Mouse (Mus musculus): ENCODE data around the gene Olfr160.
A peak's percentile ranks its signal among the peaks of the same experiment; 100 is the strongest.

Olfr160 gene

GRCm38 (mm10) chr9:37716150-37716549 lies at the start of gene Olfr160:
TSS of gene Olfr160 (minus strand) at chr9:37716250.
- no peak for DNase-seq (ENCODE audit: low spot score)

GRCm38 (mm10) chr9:37762541-37762940 lies 46.5 kb upstream of the Olfr160 start:
- no peak for DNase-seq (ENCODE audit: low spot score)

- DNase-seq (ENCODE audit: low spot score), result no peak
Observed at GRCm38 (mm10) chr9:37761728-37762127, 45.7 kb upstream of the Olfr160 start.

GRCm38 (mm10) chr9:37752006-37752405 lies 36.0 kb upstream of the Olfr160 start:
- no peak for DNase-seq (ENCODE audit: low spot score)

GRCm38 (mm10) chr9:37751467-37751866 lies 35.4 kb upstream of the Olfr160 start:
- DNase-seq (ENCODE audit: low spot score), result no peak

GRCm38 (mm10) chr9:37750319-37751075 lies 34.4 kb upstream of the Olfr160 start:
- DNase-seq (ENCODE audit: low spot score), result no peak

- DNase-seq (ENCODE audit: low spot score), result no peak
Observed at GRCm38 (mm10) chr9:37744806-37745205, 28.8 kb upstream of the Olfr160 start, which contains the start of gene Olfr874. TSS of gene Olfr874 (plus strand) at chr9:37745106.

- no peak for DNase-seq (ENCODE audit: low spot score)
Observed at GRCm38 (mm10) chr9:37734310-37734709, 18.3 kb upstream of the Olfr160 start.

GRCm38 (mm10) chr9:37689970-37690686 lies 25.9 kb downstream of the Olfr160 start:
- DNase-seq (ENCODE audit: low spot score), result peak; percentile 20

GRCm38 (mm10) chr9:37687941-37688303 lies 28.1 kb downstream of the Olfr160 start:
- peak; percentile 16 for DNase-seq (ENCODE audit: low spot score)

GRCm38 (mm10) chr9:37687288-37687940 lies 28.6 kb downstream of the Olfr160 start:
- DNase-seq (ENCODE audit: low spot score), result peak; percentile 25

GRCm38 (mm10) chr9:37681123-37681522 lies 34.9 kb downstream of the Olfr160 start:
- DNase-seq (ENCODE audit: low spot score), result peak; percentile 25

- DNase-seq (ENCODE audit: low spot score), result no peak
Observed at GRCm38 (mm10) chr9:37675287-37675686, 40.8 kb downstream of the Olfr160 start.

GRCm38 (mm10) chr9:37670261-37670660 lies 45.8 kb downstream of the Olfr160 start:
- no peak for DNase-seq (ENCODE audit: low spot score)

GRCm38 (mm10) chr9:37669678-37670077 lies 46.4 kb downstream of the Olfr160 start:
- no peak for DNase-seq (ENCODE audit: low spot score)

GRCm38 (mm10) chr9:37669115-37669514 lies 46.9 kb downstream of the Olfr160 start, which contains the start of gene Panx3:
TSS of gene Panx3 (minus strand) at chr9:37669235.
- DNase-seq (ENCODE audit: low spot score), result no peak

- no peak for DNase-seq (ENCODE audit: low spot score)
Observed at GRCm38 (mm10) chr9:37666045-37666444, 50.0 kb downstream of the Olfr160 start.

GRCm38 (mm10) chr9:37664604-37665003 lies 51.4 kb downstream of the Olfr160 start:
- DNase-seq (ENCODE audit: low spot score), result no peak

- DNase-seq (ENCODE audit: low spot score), result no peak
Observed at GRCm38 (mm10) chr9:37663210-37663609, 52.8 kb downstream of the Olfr160 start.

- DNase-seq (ENCODE audit: low spot score), result no peak
Observed at GRCm38 (mm10) chr9:37659413-37659812, 56.6 kb downstream of the Olfr160 start.

Measured in layer of hippocampus, adult 11-12 months (tissue).